Mouse (Mus musculus) CH12.LX (cell line): ENCODE measurements around the gene Sec11a.

Experiments used
- CHD1 ChIP-seq: IDR thresholded peaks from 2 replicates; pipeline ENCODE4 v1.6.1; 2012; ENCODE audit warnings: low read depth, low read length, improper control_type of control experiment, inconsistent platforms
- CTCF ChIP-seq, 2 experiments: IDR thresholded peaks in 1 of 2; conservative IDR thresholded peaks in 1 of 2; 2 replicates each; pipeline ENCODE4 v1.5.1; 2011 to 2012; ENCODE audit warnings: low read depth in 2 of 2, low read length in 2 of 2, improper control_type of control experiment in 1 of 2, inconsistent platforms in 1 of 2, mild to moderate bottlenecking in 1 of 2, moderate library complexity in 1 of 2
- EP300 ChIP-seq: IDR thresholded peaks from 2 replicates; pipeline ENCODE4 v1.6.1; 2011; ENCODE audit warnings: low read length, improper control_type of control experiment
- MAX ChIP-seq: IDR thresholded peaks from 2 replicates; pipeline ENCODE4 v1.6.1; 2011; ENCODE audit warnings: low read length, improper control_type of control experiment
- MEF2A ChIP-seq: IDR thresholded peaks from 2 replicates; pipeline ENCODE4 v1.6.1; 2014; ENCODE audit warnings: low read depth, mild to moderate bottlenecking, inconsistent platforms, low read length, improper control_type of control experiment, borderline replicate concordance
- POLR2A ChIP-seq: IDR thresholded peaks from 2 replicates; pipeline ENCODE4 v1.6.1; 2011; ENCODE audit warnings: low read depth, mild to moderate bottlenecking, improper control_type of control experiment, low read length
- POLR2AphosphoS2 ChIP-seq: IDR thresholded peaks from 2 replicates; pipeline ENCODE4 v1.6.1; 2011; ENCODE audit warnings: low read depth, low read length, improper control_type of control experiment
- RAD21 ChIP-seq: IDR thresholded peaks from 2 replicates; pipeline ENCODE4 v1.6.1; 2011; ENCODE audit warnings: low read depth, mild to moderate bottlenecking, low read length, improper control_type of control experiment, moderate library complexity
- TCF12 ChIP-seq: IDR thresholded peaks from 2 replicates; pipeline ENCODE4 v1.6.1; 2014; ENCODE audit warnings: low read depth, mild to moderate bottlenecking, inconsistent platforms, low read length, improper control_type of control experiment
- UBTF ChIP-seq: IDR thresholded peaks from 2 replicates; pipeline ENCODE4 v1.6.1; 2012; ENCODE audit warnings: low read depth, mild to moderate bottlenecking, inconsistent platforms, low read length, improper control_type of control experiment, moderate library complexity
- USF1 ChIP-seq: IDR thresholded peaks from 2 replicates; pipeline ENCODE4 v1.6.1; 2014; ENCODE audit warnings: low read depth, mild to moderate bottlenecking, inconsistent platforms, low read length, improper control_type of control experiment
- ZNF384 ChIP-seq: IDR thresholded peaks from 2 replicates; pipeline ENCODE4 v1.6.1; 2012; ENCODE audit warnings: low read depth, low read length, improper control_type of control experiment, inconsistent platforms

DNA sequence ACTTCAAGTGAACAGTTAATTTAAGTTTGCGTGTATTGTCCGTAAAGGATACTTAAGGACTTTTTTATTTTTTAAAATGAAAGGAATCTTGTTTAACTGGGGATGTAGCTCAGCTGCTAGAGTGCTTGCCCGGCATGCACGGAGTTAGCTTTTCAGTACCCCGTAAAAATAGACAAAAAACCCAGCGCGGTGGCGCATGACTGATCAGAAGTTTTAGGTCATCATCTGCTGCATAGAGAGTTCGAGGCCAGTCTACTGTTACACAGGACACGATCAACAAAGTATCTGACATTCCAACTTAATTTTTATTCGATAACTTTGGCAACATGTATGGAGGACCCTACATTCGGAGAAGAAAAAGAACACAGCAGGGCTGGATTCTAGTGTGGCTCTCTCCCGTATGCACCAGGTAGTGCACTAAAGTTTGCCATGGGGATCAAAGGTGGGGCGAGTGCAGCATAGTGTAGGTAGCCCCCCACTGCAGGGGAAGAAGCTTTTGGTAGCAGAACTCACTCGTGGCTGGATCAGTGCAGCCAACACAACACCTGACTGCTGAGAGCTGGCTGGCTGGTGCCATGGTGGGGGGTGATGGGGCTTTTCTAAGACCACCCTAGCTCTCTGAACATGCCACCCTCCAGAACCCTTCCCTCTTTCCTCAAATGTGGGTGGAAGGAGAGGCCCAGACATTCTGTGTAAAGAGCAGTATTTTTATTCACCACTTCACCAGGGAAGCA is 45.9 kb downstream of the Sec11a start:
- TF ChIP-seq UBTF (no peak), ZNF384 (no peak), CTCF (conservative IDR thresholded peaks at IDR 0.05 in 1 of 2, IDR thresholded peaks at IDR 0.05 in 1 of 2; ENCODE audit: low read depth in 2 of 2, low read length in 2 of 2) (no peak), MEF2A (no peak), POLR2A (no peak), USF1 (no peak), CHD1 (peak; percentile 59; the same call in 1 of the 2 replicates), POLR2AphosphoS2 (no peak), EP300 (no peak), MAX (peak; percentile 11; the same call in 1 of the 2 replicates), RAD21 (no peak), TCF12 (no peak)
